Mouse (Mus musculus) midbrain, embryonic 11.5 days (tissue): Measurements from ENCODE around the gene Ppil1. TPM values are rescaled to one million over a fixed set of nuclear protein-coding genes. Genes with fewer than 3 reads are reported as not detected.

Source experiments
- ATAC-seq: fragments of 200-750 bp; cut with Nextera tagmentation; 2 replicates; pipeline ENCODE4 v1.8.0; 2017; ENCODE audit warnings: moderate TSS enrichment, moderate library complexity; ENCODE audit not compliant: low FRiP score
- DNase-seq: peaks from one replicate; pipeline ENCODE4 v3.0.0; 2015; ENCODE audit warnings: low spot score; ENCODE audit errors: missing footprints
- H3K27ac ChIP-seq: fragments of 300-500 bp; sonication (generic); 2 replicates; pipeline ENCODE4 v1.5.1; 2014; ENCODE audit warnings: low read depth, low read length
- H3K27me3 ChIP-seq: fragments of 300-500 bp; sonication (generic); 2 replicates; pipeline ENCODE4 v1.6.1; 2014; ENCODE audit warnings: mild to moderate bottlenecking, low read length, moderate library complexity, mixed read lengths; ENCODE audit not compliant: control insufficient read depth, insufficient read depth
- H3K36me3 ChIP-seq: fragments of 300-500 bp; sonication (generic); 2 replicates; pipeline ENCODE4 v1.6.1; 2014; ENCODE audit warnings: mild to moderate bottlenecking, low read length, moderate library complexity, mixed read lengths; ENCODE audit not compliant: control insufficient read depth, insufficient read depth
- H3K4me1 ChIP-seq: fragments of 300-500 bp; sonication (generic); 2 replicates; pipeline ENCODE4 v1.6.1; 2014; ENCODE audit warnings: low read length; ENCODE audit not compliant: control insufficient read depth, insufficient read depth
- H3K4me2 ChIP-seq: fragments of 300-500 bp; sonication (generic); 2 replicates; pipeline ENCODE4 v1.6.1; 2014; ENCODE audit warnings: mild to moderate bottlenecking, moderate library complexity
- H3K4me3 ChIP-seq: fragments of 300-500 bp; sonication (generic); 2 replicates; pipeline ENCODE4 v1.5.1; 2014; ENCODE audit warnings: low read depth, low read length
- H3K9ac ChIP-seq: fragments of 300-500 bp; sonication (generic); 2 replicates; pipeline ENCODE4 v1.6.1; 2014; ENCODE audit warnings: low read length
- H3K9me3 ChIP-seq: fragments of 300-500 bp; sonication (generic); 2 replicates; pipeline ENCODE4 v1.6.1; 2016; ENCODE audit warnings: low read length; ENCODE audit not compliant: control insufficient read depth
- WGBS: fragments of 180-500 bp; shearing (Covaris S2); extraction: QIAGEN DNeasy Blood & Tissue Kit; methylation state at CpG from one replicate; pipeline ENCODE4 v1.1.7; 2014; 5-methylcytosine and 5-hydroxymethylcytosine counted together
- polyA plus RNA-seq: library from polyadenylated mRNA; unstranded; fragments of >200 nt; fragmentation: Nextera tagmentation; extraction: Ambion mirVana; gene quantifications from 2 replicates; pipeline ENCODE4 v1.2.1, GENCODE M21; 2014

The Ppil1 gene
- 163 and 170 TPM in 2 replicates for polyA plus RNA-seq

- WGBS, result 8% methylated on average over 38 of the region's 38 CpGs
- peak; percentile 74 for ATAC-seq
- H3K4me1 ChIP-seq, result peaks cover 20% of the 10 kb centered on the region
- H3K4me3 ChIP-seq, result peak within 1 kb of the TSS; percentile 94
- peak within 1 kb of the TSS; percentile 74 for H3K4me2 ChIP-seq
- peak within 1 kb of the TSS; percentile 89 for H3K9ac ChIP-seq
- H3K27me3 ChIP-seq, result no peaks in the 10 kb centered on the region
- peak within 1 kb of the TSS; percentile 98 for H3K27ac ChIP-seq
- peak; percentile 98 for DNase-seq
- no peaks in the 10 kb centered on the region for H3K9me3 ChIP-seq
- H3K36me3 ChIP-seq, result peaks cover 3% of the 10 kb centered on the region; the same call in 1 of the 2 replicates
These were observed at the start of gene Ppil1 for GRCm38 (mm10) chr17:29263840-29264633. Gene Ppil1, minus strand, starts transcription at chr17:29264186.

DNA sequence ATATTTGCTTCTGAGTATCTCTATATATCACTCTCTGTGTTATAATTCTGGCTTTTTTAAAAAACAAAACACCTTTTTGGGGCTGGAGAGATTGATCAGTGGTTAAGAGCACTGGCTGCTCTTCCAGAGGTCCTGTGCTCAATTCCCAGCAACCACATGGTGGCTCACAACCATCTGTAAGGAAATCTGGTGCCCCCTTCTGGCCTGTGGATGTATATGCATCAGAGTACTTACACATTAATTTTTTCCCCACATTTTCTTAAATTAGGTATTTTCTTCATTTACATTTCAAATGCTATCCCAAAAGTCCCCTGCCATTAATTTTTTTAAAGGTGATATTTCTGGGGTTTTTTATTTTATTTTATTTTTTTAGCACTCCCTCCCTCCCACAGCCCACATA is 49.3 kb upstream of the Ppil1 start:
- no peaks in the 10 kb centered on the region for H3K27me3 ChIP-seq
- DNase-seq (no peak), ATAC-seq (no peak)
- no peak overlapping the region for H3K4me2 ChIP-seq
- H3K9me3 ChIP-seq, result no peaks in the 10 kb centered on the region; the same call in 1 of the 2 replicates
- no peaks in the 10 kb centered on the region for H3K36me3 ChIP-seq
- H3K4me3 ChIP-seq, result no peak overlapping the region
- no peak overlapping the region for H3K27ac ChIP-seq
- H3K4me1 ChIP-seq, result no peaks in the 10 kb centered on the region
- no peak overlapping the region for H3K9ac ChIP-seq

DNA sequence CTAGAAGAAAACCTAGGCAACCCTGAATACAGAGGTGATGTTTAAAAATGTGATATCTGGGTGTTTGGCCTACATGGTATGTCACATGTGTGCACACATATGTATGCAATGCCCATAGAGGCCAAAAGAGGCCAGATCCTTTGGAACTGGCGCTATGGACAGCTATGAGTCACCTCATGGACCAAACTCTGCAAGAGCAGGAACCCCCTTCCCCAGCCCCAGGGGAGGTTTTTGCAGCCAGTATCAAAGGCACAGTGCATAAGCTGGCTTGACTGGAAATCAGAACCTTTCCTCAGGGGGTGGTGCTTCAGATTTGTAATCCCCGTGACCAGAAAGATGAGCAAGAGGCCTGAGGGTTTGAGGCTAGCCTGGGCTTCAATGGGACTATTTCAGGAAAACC is 48.1 kb upstream of the Ppil1 start:
- no peak overlapping the region for H3K4me2 ChIP-seq
- no peaks in the 10 kb centered on the region; the same call in 1 of the 2 replicates for H3K9me3 ChIP-seq
- H3K4me3 ChIP-seq, result no peak overlapping the region
- no peak for ATAC-seq
- H3K4me1 ChIP-seq, result no peaks in the 10 kb centered on the region
- DNase-seq, result no peak
- no peaks in the 10 kb centered on the region for H3K36me3 ChIP-seq
- H3K27ac ChIP-seq, result no peak overlapping the region
- H3K9ac ChIP-seq, result no peak overlapping the region
- WGBS, result 93% methylated on average over 2 of the region's 2 CpGs
- H3K27me3 ChIP-seq, result no peaks in the 10 kb centered on the region

- no peaks in the 10 kb centered on the region for H3K36me3 ChIP-seq
- ATAC-seq, result no peak
- WGBS, result 89% methylated on average over 8 of the region's 8 CpGs
These were observed 47.6 kb upstream of the Ppil1 start for GRCm38 (mm10) chr17:29311602-29312001.

DNA sequence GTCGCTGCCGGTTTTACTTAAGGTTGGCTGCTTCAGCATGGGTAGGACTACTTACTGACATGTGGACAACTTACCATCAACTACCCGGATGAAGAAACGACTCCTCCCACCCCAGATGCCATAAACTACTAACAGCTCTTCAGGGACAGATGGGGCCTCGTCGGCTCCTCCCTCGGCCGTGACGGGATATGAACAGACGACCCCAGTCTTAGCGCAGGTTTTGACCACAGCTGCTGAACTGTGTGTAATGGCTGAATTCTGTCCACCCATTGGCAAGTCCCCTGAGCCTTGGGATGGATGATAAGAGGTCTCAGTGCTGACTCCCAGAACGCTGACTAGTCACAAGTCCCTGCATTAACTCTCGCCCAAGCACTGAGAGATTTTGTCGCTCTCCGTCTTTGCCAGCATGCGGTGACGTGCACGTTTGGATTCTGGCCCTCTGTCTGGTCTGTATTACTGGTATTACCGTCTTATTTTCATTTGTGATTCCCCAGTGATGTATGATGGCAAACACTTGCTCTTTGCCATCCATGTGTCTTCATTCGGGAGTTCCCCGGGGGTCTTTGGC is 46.2 kb upstream of the Ppil1 start:
- ATAC-seq (no peak), DNase-seq (no peak)
- H3K27me3 ChIP-seq, result no peaks in the 10 kb centered on the region
- H3K4me1 ChIP-seq, result no peaks in the 10 kb centered on the region
- H3K9ac ChIP-seq, result no peak overlapping the region
- H3K4me2 ChIP-seq, result no peak overlapping the region
- H3K9me3 ChIP-seq, result no peaks in the 10 kb centered on the region; the same call in 1 of the 2 replicates
- no peaks in the 10 kb centered on the region for H3K36me3 ChIP-seq
- H3K27ac ChIP-seq, result no peak overlapping the region
- H3K4me3 ChIP-seq, result no peak overlapping the region
- WGBS, result 86% methylated on average over 21 of the region's 21 CpGs

More at GRCm38 (mm10) chr17:29311602-29312001, 47.6 kb upstream of the Ppil1 start:
- Histone ChIP-seq H3K4me2 (no peak overlapping the region), H3K27me3 (no peaks in the 10 kb centered on the region), H3K4me3 (no peak overlapping the region), H3K27ac (no peak overlapping the region), H3K9ac (peak overlapping the region; percentile 22; the same call in 1 of the 2 replicates), H3K9me3 (no peaks in the 10 kb centered on the region; the same call in 1 of the 2 replicates), H3K4me1 (no peaks in the 10 kb centered on the region)
- no peak for DNase-seq

DNA sequence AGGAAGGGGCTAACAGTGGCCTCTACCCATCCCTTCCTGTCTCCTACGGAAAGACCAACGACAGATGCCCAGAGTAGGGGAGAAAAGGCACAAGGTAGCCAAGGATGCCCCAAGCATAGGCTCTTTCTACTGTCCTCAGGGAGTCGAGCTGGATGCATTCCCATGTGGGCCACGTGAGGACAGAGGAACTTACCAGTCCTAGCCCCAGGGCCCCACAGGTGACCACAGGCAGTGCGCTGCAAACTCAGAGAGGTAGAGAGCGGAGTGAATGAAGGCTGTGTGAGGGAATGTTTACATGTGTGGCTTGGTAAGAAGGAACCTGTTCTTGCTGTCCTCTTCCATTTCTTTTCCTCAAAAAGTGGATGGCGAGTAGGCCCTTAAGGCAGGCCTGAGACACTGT is 41.9 kb upstream of the Ppil1 start:
- WGBS, result 61% methylated on average over 7 of the region's 7 CpGs
- ATAC-seq (no peak), DNase-seq (no peak)
- Histone ChIP-seq H3K27ac (no peak overlapping the region), H3K4me1 (no peaks in the 10 kb centered on the region), H3K9me3 (no peaks in the 10 kb centered on the region), H3K27me3 (no peaks in the 10 kb centered on the region), H3K36me3 (peaks cover 11% of the 10 kb centered on the region; the same call in 1 of the 2 replicates), H3K9ac (no peak overlapping the region), H3K4me2 (no peak overlapping the region), H3K4me3 (no peak overlapping the region)

DNA sequence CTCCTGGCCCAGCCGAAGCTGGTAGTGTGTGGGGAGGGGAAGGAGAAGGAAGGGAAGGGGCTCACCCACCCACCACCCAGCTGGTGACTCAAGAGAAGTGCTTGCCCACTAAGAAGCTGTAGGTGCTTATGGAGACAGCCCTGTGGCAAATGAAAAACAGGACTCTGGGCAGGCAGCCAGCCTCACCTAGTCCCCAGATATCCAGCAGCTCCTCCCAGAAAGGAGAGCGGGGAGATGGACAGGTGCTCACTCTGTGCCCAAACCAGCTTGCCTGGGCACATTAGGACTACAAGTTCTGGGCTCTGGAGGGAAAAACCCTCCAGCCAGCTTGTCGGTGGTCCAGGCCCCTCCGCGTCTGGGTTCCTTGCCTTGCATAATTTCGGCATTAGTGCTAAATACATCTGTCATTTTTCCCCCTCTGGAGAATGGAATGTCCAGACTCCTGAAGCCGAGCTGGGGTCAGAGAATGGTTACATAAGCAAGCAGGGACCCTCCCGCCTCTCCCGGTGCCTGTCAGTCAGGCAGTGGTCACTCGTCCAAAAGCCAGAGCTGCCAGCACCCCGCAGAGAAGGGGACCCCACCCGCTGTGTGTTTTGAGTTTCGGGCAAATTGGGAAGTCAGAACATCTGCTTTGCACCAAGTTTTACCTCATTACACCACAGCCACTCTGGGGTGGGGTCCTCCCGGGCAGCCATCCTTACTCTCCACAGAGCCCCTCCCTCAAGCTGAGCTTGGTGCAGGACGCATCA is 41.2 kb upstream of the Ppil1 start:
- WGBS, result 31% methylated on average over 15 of the region's 15 CpGs
- no peak overlapping the region for H3K9ac ChIP-seq
- no peak overlapping the region for H3K27ac ChIP-seq

DNA sequence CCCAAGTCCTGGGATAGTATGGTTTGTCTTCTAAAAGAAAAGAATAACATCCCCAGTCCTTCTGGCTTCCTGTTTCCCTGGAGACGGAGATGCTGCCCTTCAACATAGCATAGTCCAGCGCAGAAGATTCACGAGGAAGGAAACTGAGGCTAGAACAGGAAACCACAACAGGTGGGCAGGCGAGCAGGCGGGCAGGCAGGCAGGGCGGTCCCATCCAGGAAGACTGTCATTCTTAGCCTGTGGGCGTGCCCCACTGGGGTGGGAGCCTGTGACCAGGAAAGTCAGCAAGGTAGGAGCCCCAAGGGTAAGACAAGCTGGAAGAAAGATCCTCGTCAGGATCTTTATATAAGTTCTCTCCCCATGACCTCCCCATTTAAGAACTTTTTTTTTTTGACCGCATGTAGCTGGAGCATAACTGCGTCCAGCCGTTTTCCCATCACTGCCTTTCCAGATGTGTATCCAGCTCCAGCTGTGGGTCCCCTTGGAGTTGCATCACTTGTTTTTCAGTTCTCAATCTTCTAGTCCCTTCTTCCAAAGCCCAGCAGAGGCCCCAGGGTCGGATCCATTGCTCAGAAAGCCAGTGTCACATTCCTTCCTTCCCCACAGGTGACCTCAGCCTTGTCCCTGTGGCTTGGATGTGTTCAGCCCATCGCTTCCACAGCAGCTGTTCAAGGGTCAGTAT is 40.5 kb upstream of the Ppil1 start:
- no peak overlapping the region for H3K27ac ChIP-seq
- WGBS, result 71% methylated on average over 13 of the region's 13 CpGs
- H3K4me2 ChIP-seq, result no peak overlapping the region
- no peak for ATAC-seq
- no peak overlapping the region for H3K4me3 ChIP-seq
- no peaks in the 10 kb centered on the region for H3K4me1 ChIP-seq
- H3K36me3 ChIP-seq, result peaks cover 20% of the 10 kb centered on the region; the same call in 1 of the 2 replicates
- no peak overlapping the region for H3K9ac ChIP-seq
- DNase-seq, result no peak
- no peaks in the 10 kb centered on the region for H3K9me3 ChIP-seq
- no peaks in the 10 kb centered on the region for H3K27me3 ChIP-seq

More for the DNA sequence above, 41.2 kb upstream of the Ppil1 start:
- Histone ChIP-seq H3K4me3 (no peak overlapping the region), H3K27me3 (no peaks in the 10 kb centered on the region), H3K4me1 (no peaks in the 10 kb centered on the region), H3K4me2 (no peak overlapping the region), H3K9me3 (no peaks in the 10 kb centered on the region), H3K36me3 (peaks cover 14% of the 10 kb centered on the region; the same call in 1 of the 2 replicates)
- DNase-seq, result no peak
- ATAC-seq, result no peak
